Mouse (Mus musculus): Measurements from ENCODE around the gene Wdr62. TPM values are rescaled to one million over a fixed set of nuclear protein-coding genes. Genes with fewer than 3 reads are reported as not detected.

Wdr62 gene
- polyA plus RNA-seq, 1 experiment from 2014 or later, result 10.5 TPM

GRCm38 (mm10) chr7:30193013-30193412 is 87.2 kb downstream of the Wdr62 start:
- Histone ChIP-seq H3K9me3 (ENCODE audit: control insufficient read depth, low read length) (no peaks in the 10 kb centered on the region), H3K4me1 (replicated peaks; ENCODE audit: control insufficient read depth, insufficient read depth, low read length) (peaks cover 12% of the 10 kb centered on the region), H3K27ac (ENCODE audit: low read depth) (0 out of 2 replicates have a peak overlapping the region, but pooled peaks have one; percentile 86), H3K36me3 (ENCODE audit: control insufficient read depth, insufficient read depth, low read length) (peaks cover 45% of the 10 kb centered on the region), H3K4me2 (ENCODE audit: low read length) (peak overlapping the region; percentile 83), H3K27me3 (replicated peaks; ENCODE audit: control insufficient read depth, insufficient read depth, low read length) (no peaks in the 10 kb centered on the region), H3K4me3 (ENCODE audit: low read depth, low read length) (peak overlapping the region; percentile 90), H3K9ac (ENCODE audit: low read length) (peak overlapping the region; percentile 83)
- WGBS, result 29% methylated on average over 9 of the region's 9 CpGs
- DNase-seq (ENCODE audit: low spot score) (no peak), ATAC-seq (replicated peaks; ENCODE audit: low FRiP score, low TSS enrichment, low read depth) (peak; percentile 22; the same call in 1 of the 2 replicates)

DNA sequence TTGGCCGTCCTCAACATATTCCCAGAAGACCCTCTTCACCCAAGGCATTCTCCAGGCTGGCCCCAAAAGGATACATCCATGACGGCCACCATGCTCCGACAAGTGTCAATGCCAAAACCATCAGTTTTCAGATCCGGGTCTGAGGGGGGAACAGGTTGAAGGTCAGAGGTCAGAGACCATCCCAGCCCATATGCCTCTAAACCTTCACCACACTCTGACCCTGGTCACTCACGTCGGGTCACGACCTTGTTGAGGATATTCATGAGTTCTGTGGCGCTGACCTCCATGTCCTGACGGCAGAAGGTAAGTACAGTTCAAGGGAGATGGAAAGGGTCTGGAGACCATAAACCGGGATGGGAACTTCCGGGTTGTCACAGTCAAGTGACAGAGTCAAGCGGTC is 88.1 kb downstream of the Wdr62 start:
- no peak overlapping the region for H3K9ac ChIP-seq (ENCODE audit: low read length)
- no peak for ATAC-seq (replicated peaks; ENCODE audit: low FRiP score, low TSS enrichment, low read depth)

More for the DNA sequence above, 88.1 kb downstream of the Wdr62 start:
- H3K4me2 ChIP-seq (ENCODE audit: low read length), result no peak overlapping the region
- H3K4me3 ChIP-seq (ENCODE audit: low read depth, low read length), result no peak overlapping the region
- DNase-seq (ENCODE audit: low spot score), result no peak
- H3K27me3 ChIP-seq (replicated peaks; ENCODE audit: control insufficient read depth, insufficient read depth, low read length), result no peaks in the 10 kb centered on the region
- 89% methylated on average over 12 of the region's 12 CpGs for WGBS
- H3K27ac ChIP-seq (ENCODE audit: low read depth), result no peak overlapping the region
- H3K4me1 ChIP-seq (replicated peaks; ENCODE audit: control insufficient read depth, insufficient read depth, low read length), result peaks cover 12% of the 10 kb centered on the region
- no peaks in the 10 kb centered on the region for H3K9me3 ChIP-seq (ENCODE audit: control insufficient read depth, low read length)
- H3K36me3 ChIP-seq (ENCODE audit: control insufficient read depth, insufficient read depth, low read length), result peaks cover 54% of the 10 kb centered on the region

Other genes starting within 250 kb of the Wdr62 start
- 3.5 and 4.4 TPM in 2 replicates for gene Zfp14, start 229.0 kb downstream of the Wdr62 start, polyA plus RNA-seq (2014; fragmentation: Nextera tagmentation; extraction: Ambion mirVana)
- 4.9 and 5.4 TPM in 2 replicates for gene Zfp82, start 207.5 kb downstream of the Wdr62 start, polyA plus RNA-seq (2014; fragmentation: Nextera tagmentation; extraction: Ambion mirVana)
- 0.87 and 1.5 TPM in 2 replicates for gene Gm26920, start 190.0 kb downstream of the Wdr62 start, polyA plus RNA-seq (2014; fragmentation: Nextera tagmentation; extraction: Ambion mirVana)
- 8.3 and 11.2 TPM in 2 replicates for gene Zfp566, start 189.9 kb downstream of the Wdr62 start, polyA plus RNA-seq (2014; fragmentation: Nextera tagmentation; extraction: Ambion mirVana)
- 91.8 and 115 TPM in 2 replicates for gene Zfp260, start 185.6 kb downstream of the Wdr62 start, polyA plus RNA-seq (2014; fragmentation: Nextera tagmentation; extraction: Ambion mirVana)
- gene Zfp382, start 158.5 kb downstream of the Wdr62 start, polyA plus RNA-seq (2014; fragmentation: Nextera tagmentation; extraction: Ambion mirVana), result 4.2 and 5.8 TPM in 2 replicates
- gene Zfp146, start 110.7 kb downstream of the Wdr62 start, polyA plus RNA-seq (2014; fragmentation: Nextera tagmentation; extraction: Ambion mirVana), result 16.0 and 16.3 TPM in 2 replicates
- 5.8 and 11.3 TPM in 2 replicates for gene Cox7a1, start 96.3 kb downstream of the Wdr62 start, polyA plus RNA-seq (2014; fragmentation: Nextera tagmentation; extraction: Ambion mirVana)
- gene Capns1, start 81.6 kb downstream of the Wdr62 start, polyA plus RNA-seq (2014; fragmentation: Nextera tagmentation; extraction: Ambion mirVana), result 81.9 and 85.4 TPM in 2 replicates
- gene Polr2i, start 48.5 kb downstream of the Wdr62 start, polyA plus RNA-seq (2014; fragmentation: Nextera tagmentation; extraction: Ambion mirVana), result 159 and 161 TPM in 2 replicates
- 147 and 157 TPM in 2 replicates for gene Tbcb, start 48.1 kb downstream of the Wdr62 start, polyA plus RNA-seq (2014; fragmentation: Nextera tagmentation; extraction: Ambion mirVana)
- not detected in 2 replicates for gene Ovol3, start 44.7 kb downstream of the Wdr62 start, polyA plus RNA-seq (2014; fragmentation: Nextera tagmentation; extraction: Ambion mirVana)
- gene Thap8, start 325 bp downstream of the Wdr62 start, polyA plus RNA-seq (2014; fragmentation: Nextera tagmentation; extraction: Ambion mirVana), result 0.24 and 0.26 TPM in 2 replicates
- gene Clip3, start 11.3 kb upstream of the Wdr62 start, polyA plus RNA-seq (2014; fragmentation: Nextera tagmentation; extraction: Ambion mirVana), result 41.4 and 46.1 TPM in 2 replicates
- 70.7 and 79.3 TPM in 2 replicates for gene Alkbh6, start 28.3 kb upstream of the Wdr62 start, polyA plus RNA-seq (2014; fragmentation: Nextera tagmentation; extraction: Ambion mirVana)
- gene Syne4, start 34.4 kb upstream of the Wdr62 start, polyA plus RNA-seq (2014; fragmentation: Nextera tagmentation; extraction: Ambion mirVana), result 52.2 and 60.5 TPM in 2 replicates
- not detected in 2 replicates for gene E130208F15Rik, start 41.3 kb upstream of the Wdr62 start, polyA plus RNA-seq (2014; fragmentation: Nextera tagmentation; extraction: Ambion mirVana)
- gene Sdhaf1, start 43.5 kb upstream of the Wdr62 start, polyA plus RNA-seq (2014; fragmentation: Nextera tagmentation; extraction: Ambion mirVana), result 16.3 and 17.2 TPM in 2 replicates
- 4.4 and 4.5 TPM in 2 replicates for gene Lrfn3, start 82.4 kb upstream of the Wdr62 start, polyA plus RNA-seq (2014; fragmentation: Nextera tagmentation; extraction: Ambion mirVana)
- 53.7 and 54.7 TPM in 2 replicates for gene Tyrobp, start 133.3 kb upstream of the Wdr62 start, polyA plus RNA-seq (2014; fragmentation: Nextera tagmentation; extraction: Ambion mirVana)
- gene Hcst, start 139.4 kb upstream of the Wdr62 start, polyA plus RNA-seq (2014; fragmentation: Nextera tagmentation; extraction: Ambion mirVana), result 1.6 and 2.1 TPM in 2 replicates
- 2.3 and 3.2 TPM in 2 replicates for gene Nfkbid, start 141.3 kb upstream of the Wdr62 start, polyA plus RNA-seq (2014; fragmentation: Nextera tagmentation; extraction: Ambion mirVana)
- 37.9 and 43.0 TPM in 2 replicates for gene Aplp1, start 165.1 kb upstream of the Wdr62 start, polyA plus RNA-seq (2014; fragmentation: Nextera tagmentation; extraction: Ambion mirVana)
- 0.13 and 2.9 TPM in 2 replicates for gene Kirrel2, start 177.3 kb upstream of the Wdr62 start, polyA plus RNA-seq (2014; fragmentation: Nextera tagmentation; extraction: Ambion mirVana)
- gene Nphs1, start 177.9 kb upstream of the Wdr62 start, polyA plus RNA-seq (2014; fragmentation: Nextera tagmentation; extraction: Ambion mirVana), result 0.15 and 1.3 TPM in 2 replicates
- gene Prodh2, start 213.2 kb upstream of the Wdr62 start, polyA plus RNA-seq (2014; fragmentation: Nextera tagmentation; extraction: Ambion mirVana), result 1.3 TPM in 2 replicates

Data from intestine, embryonic 14.5 days (tissue).